Mouse (Mus musculus): ENCODE data around the gene Jarid2. TPM values are rescaled to one million over a fixed set of nuclear protein-coding genes. Genes with fewer than 3 reads are reported as not detected.

Gene Jarid2
- total RNA-seq, 1 experiment = 190 TPM

- H3K36me3 ChIP-seq (ENCODE audit: control insufficient read depth, insufficient read depth, low read length, poor library complexity, severe bottlenecking) = peaks cover 4% of the 10 kb centered on the region
- peak overlapping the region; percentile 94 for H3K9ac ChIP-seq (ENCODE audit: insufficient read depth, low read depth, low read length, poor library complexity, severe bottlenecking)
- DNase-seq (ENCODE audit: low read depth, low spot score) = no peak
- in situ Hi-C loops (cut with MboI; ENCODE audit: low sequenced_read_pairs in 2 of 2, unreplicated experiment in 2 of 2) = no loop called here
- no peaks in the 10 kb centered on the region for H3K9me3 ChIP-seq (ENCODE audit: control insufficient read depth, insufficient read depth, low read depth, low read length)
- peak overlapping the region; percentile 97 for H3K27ac ChIP-seq (ENCODE audit: insufficient read depth, low read depth, low read length, poor library complexity, severe bottlenecking)
- H3K4me1 ChIP-seq (ENCODE audit: control insufficient read depth in 2 of 2, insufficient read depth in 2 of 2, low read length in 2 of 2, poor library complexity in 1 of 2) = peaks cover 4 to 11% of the 10 kb centered on the region in 2 experiments
- no peak for TF ChIP-seq HCFC1 (IDR thresholded peaks at IDR 0.05; ENCODE audit: borderline replicate concordance, insufficient read depth, low read length)
- H3K4me3 ChIP-seq (ENCODE audit: insufficient read depth in 1 of 2, low read depth in 1 of 2, low read length in 2 of 2, poor library complexity in 1 of 2, severe bottlenecking in 1 of 2) = peak overlapping the region; percentile 89 to 94
These were observed 3.7 kb downstream of the Jarid2 start for GRCm38 (mm10) chr13:44733036-44733372.

- H3K27ac ChIP-seq (ENCODE audit: insufficient read depth, low read depth, low read length, poor library complexity, severe bottlenecking) = peak overlapping the region; percentile 97
- TF ChIP-seq HCFC1 (IDR thresholded peaks at IDR 0.05; ENCODE audit: borderline replicate concordance, insufficient read depth, low read length) (no peak), ZNF384 (IDR thresholded peaks at IDR 0.05; ENCODE audit: low read depth, low read length) (no peak), ZC3H11A (IDR thresholded peaks at IDR 0.05; ENCODE audit: borderline replicate concordance, low read depth, low read length) (no peak), MAFK (IDR thresholded peaks at IDR 0.05; ENCODE audit: insufficient read depth, low read depth, low read length) (0 out of 2 replicates have a peak, but pooled peaks have one; percentile 12)
- in situ Hi-C loops (cut with MboI; ENCODE audit: low sequenced_read_pairs in 2 of 2, unreplicated experiment in 2 of 2) = no loop called here
- peak; percentile 90 for DNase-seq (ENCODE audit: low read depth, low spot score)
- H3K4me3 ChIP-seq (ENCODE audit: insufficient read depth in 1 of 2, low read depth in 1 of 2, low read length in 2 of 2, poor library complexity in 1 of 2, severe bottlenecking in 1 of 2) = peak overlapping the region; percentile 89 to 94
- peaks cover 5 to 8% of the 10 kb centered on the region in 2 experiments for H3K4me1 ChIP-seq (ENCODE audit: control insufficient read depth in 2 of 2, insufficient read depth in 2 of 2, low read length in 2 of 2, poor library complexity in 1 of 2)
- H3K9ac ChIP-seq (ENCODE audit: insufficient read depth, low read depth, low read length, poor library complexity, severe bottlenecking) = peak overlapping the region; percentile 94
- H3K36me3 ChIP-seq (ENCODE audit: control insufficient read depth, insufficient read depth, low read length, poor library complexity, severe bottlenecking) = peaks cover 4% of the 10 kb centered on the region
- no peaks in the 10 kb centered on the region for H3K9me3 ChIP-seq (ENCODE audit: control insufficient read depth, insufficient read depth, low read depth, low read length)
These were observed 4.3 kb downstream of the Jarid2 start for GRCm38 (mm10) chr13:44733373-44734111.

- H3K9me3 ChIP-seq (ENCODE audit: control insufficient read depth, insufficient read depth, low read depth, low read length) = no peaks in the 10 kb centered on the region
- H3K9ac ChIP-seq (ENCODE audit: insufficient read depth, low read depth, low read length, poor library complexity, severe bottlenecking) = peak overlapping the region; percentile 75; the same call in 1 of the 2 replicates
- no peak for TF ChIP-seq MAFK (IDR thresholded peaks at IDR 0.05; ENCODE audit: insufficient read depth, low read depth, low read length)
- no peak for TF ChIP-seq ZC3H11A (IDR thresholded peaks at IDR 0.05; ENCODE audit: borderline replicate concordance, low read depth, low read length)
- TF ChIP-seq HCFC1 (IDR thresholded peaks at IDR 0.05; ENCODE audit: borderline replicate concordance, insufficient read depth, low read length) = no peak
- TF ChIP-seq ZNF384 (IDR thresholded peaks at IDR 0.05; ENCODE audit: low read depth, low read length) = no peak
- TF ChIP-seq CHD2 (IDR thresholded peaks at IDR 0.05; ENCODE audit: low read depth, low read length) = no peak
- H3K27ac ChIP-seq (ENCODE audit: insufficient read depth, low read depth, low read length, poor library complexity, severe bottlenecking) = peak overlapping the region; percentile 22; the same call in 1 of the 2 replicates
- H3K36me3 ChIP-seq (ENCODE audit: control insufficient read depth, insufficient read depth, low read length, poor library complexity, severe bottlenecking) = peaks cover 6% of the 10 kb centered on the region
- in situ Hi-C loops (cut with MboI; ENCODE audit: low sequenced_read_pairs in 2 of 2, unreplicated experiment in 2 of 2) = no loop called here
- H3K4me1 ChIP-seq (ENCODE audit: control insufficient read depth in 2 of 2, insufficient read depth in 2 of 2, low read length in 2 of 2, poor library complexity in 1 of 2) = peaks cover 5 to 6% of the 10 kb centered on the region in 2 experiments
- DNase-seq (ENCODE audit: low read depth, low spot score) = no peak
- H3K4me3 ChIP-seq (ENCODE audit: insufficient read depth in 1 of 2, low read depth in 1 of 2, low read length in 2 of 2, poor library complexity in 1 of 2, severe bottlenecking in 1 of 2) = peak overlapping the region; percentile 89 to 94
These were observed 5.2 kb downstream of the Jarid2 start for GRCm38 (mm10) chr13:44734441-44734840.

GRCm38 (mm10) chr13:44735088-44735690, 5.9 kb downstream of the Jarid2 start:
- H3K9ac ChIP-seq (ENCODE audit: insufficient read depth, low read depth, low read length, poor library complexity, severe bottlenecking) = peak overlapping the region; percentile 45; the same call in 1 of the 2 replicates
- TF ChIP-seq MAFK (IDR thresholded peaks at IDR 0.05; ENCODE audit: insufficient read depth, low read depth, low read length) (peak; percentile 96), CHD2 (IDR thresholded peaks at IDR 0.05; ENCODE audit: low read depth, low read length) (no peak)
- H3K9me3 ChIP-seq (ENCODE audit: control insufficient read depth, insufficient read depth, low read depth, low read length) = no peaks in the 10 kb centered on the region
- in situ Hi-C loops (cut with MboI; ENCODE audit: low sequenced_read_pairs in 2 of 2, unreplicated experiment in 2 of 2) = no loop called here
- H3K27ac ChIP-seq (ENCODE audit: insufficient read depth, low read depth, low read length, poor library complexity, severe bottlenecking) = peak overlapping the region; percentile 31; the same call in 1 of the 2 replicates
- H3K4me1 ChIP-seq (ENCODE audit: control insufficient read depth in 2 of 2, insufficient read depth in 2 of 2, low read length in 2 of 2, poor library complexity in 1 of 2) = peaks cover 5 to 8% of the 10 kb centered on the region in 2 experiments
- H3K36me3 ChIP-seq (ENCODE audit: control insufficient read depth, insufficient read depth, low read length, poor library complexity, severe bottlenecking) = peaks cover 11% of the 10 kb centered on the region
- H3K4me3 ChIP-seq (ENCODE audit: insufficient read depth in 1 of 2, low read depth in 1 of 2, low read length in 2 of 2, poor library complexity in 1 of 2, severe bottlenecking in 1 of 2) = peak overlapping the region; percentile 89 to 94
- no peak for DNase-seq (ENCODE audit: low read depth, low spot score)

All from ES-E14 (cell line).